Mouse (Mus musculus) adrenal gland, postnatal 36 days (tissue): ENCODE results near the gene Ccdc13. TPM values are rescaled to one million over a fixed set of nuclear protein-coding genes. Genes with fewer than 3 reads are reported as not detected.

ENCODE experiments used
- DNase-seq, 2 experiments: peaks; one replicate each; pipeline ENCODE4 v3.0.0; 2021; ENCODE audit warnings: mixed read lengths in 1 of 2
- total RNA-seq, 2 experiments: library from RNA; stranded (reverse); gene quantifications; 2 replicates each; pipeline ENCODE4 v1.2.3; 2021

Gene Ccdc13
- total RNA-seq, 2 experiments from 2014 or later: 1.0 to 1.1 TPM

- no peak for DNase-seq
Observed at GRCm38 (mm10) chr9:121798887-121799520, 40.3 kb downstream of the Ccdc13 start.

- no peak for DNase-seq
Observed at GRCm38 (mm10) chr9:121797722-121798121, 41.5 kb downstream of the Ccdc13 start.

- DNase-seq: no peak
Observed at GRCm38 (mm10) chr9:121794972-121795539, 44.2 kb downstream of the Ccdc13 start.

- DNase-seq: no peak
Observed at GRCm38 (mm10) chr9:121791757-121792521, 47.3 kb downstream of the Ccdc13 start, which contains the start of gene Hhatl. Gene Hhatl, minus strand, starts transcription at chr9:121792507.

- peak; percentile 80 to 85 for DNase-seq
Observed at GRCm38 (mm10) chr9:121791206-121791605, 48.1 kb downstream of the Ccdc13 start.

- DNase-seq: no peak
Observed at GRCm38 (mm10) chr9:121786359-121786758, 52.9 kb downstream of the Ccdc13 start.

GRCm38 (mm10) chr9:121785261-121785660 is 54.0 kb downstream of the Ccdc13 start:
- DNase-seq: no peak

GRCm38 (mm10) chr9:121784801-121785200 is 54.5 kb downstream of the Ccdc13 start:
- no peak for DNase-seq

- peak; percentile 37 to 61 for DNase-seq
Observed at GRCm38 (mm10) chr9:121778066-121778624, 61.1 kb downstream of the Ccdc13 start.

- DNase-seq: no peak
Observed at GRCm38 (mm10) chr9:121777484-121778065, 61.7 kb downstream of the Ccdc13 start, which contains the start of gene Klhl40. Gene Klhl40, plus strand, starts transcription at chr9:121777607.

GRCm38 (mm10) chr9:121776511-121776910 is 62.8 kb downstream of the Ccdc13 start:
- peak; percentile 34 to 49 for DNase-seq

- no peak for DNase-seq
Observed at GRCm38 (mm10) chr9:121775951-121776350, 63.3 kb downstream of the Ccdc13 start.

GRCm38 (mm10) chr9:121772412-121772811 is 66.8 kb downstream of the Ccdc13 start:
- DNase-seq: no peak

GRCm38 (mm10) chr9:121765166-121765855 is 74.0 kb downstream of the Ccdc13 start:
- DNase-seq: no peak

- peak; percentile 49 to 55 for DNase-seq
Observed at GRCm38 (mm10) chr9:121763716-121764115, 75.5 kb downstream of the Ccdc13 start.

- no peak for DNase-seq
Observed at GRCm38 (mm10) chr9:121762761-121763160, 76.5 kb downstream of the Ccdc13 start.

GRCm38 (mm10) chr9:121762248-121762647 is 77.0 kb downstream of the Ccdc13 start:
- no peak for DNase-seq

- DNase-seq: no peak
Observed at GRCm38 (mm10) chr9:121761787-121762186, 77.5 kb downstream of the Ccdc13 start.

GRCm38 (mm10) chr9:121761091-121761665 is 78.1 kb downstream of the Ccdc13 start:
- peak; percentile 62 to 77 for DNase-seq

GRCm38 (mm10) chr9:121760271-121761090 is 78.8 kb downstream of the Ccdc13 start:
- DNase-seq: peak; percentile 77 to 85
